Mouse (Mus musculus): ENCODE measurements around the gene Mvb12b.
"Not testable (repeated sequence)": the region's sequence is repeated elsewhere in the genome, so short reads cannot be mapped to it uniquely, and the experiment has no call there.

Gene Mvb12b

GRCm38 (mm10) chr2:33887328-33888099, at the start of gene Mvb12b:
Mvb12b (minus strand) TSS chr2:33887946.
- peak; percentile 77 for DNase-seq (ENCODE audit: low read depth, low spot score)

- DNase-seq (ENCODE audit: low read depth, low spot score) = peak; percentile 83
Observed at GRCm38 (mm10) chr2:33935756-33936155, 48.0 kb upstream of the Mvb12b start.

GRCm38 (mm10) chr2:33933606-33934510, 46.1 kb upstream of the Mvb12b start:
- DNase-seq (ENCODE audit: low read depth, low spot score) = no peak

GRCm38 (mm10) chr2:33931161-33931560, 43.4 kb upstream of the Mvb12b start:
- DNase-seq (ENCODE audit: low read depth, low spot score) = no peak

GRCm38 (mm10) chr2:33925288-33925687, 37.5 kb upstream of the Mvb12b start:
- no peak for DNase-seq (ENCODE audit: low read depth, low spot score)

- no peak for DNase-seq (ENCODE audit: low read depth, low spot score)
Observed at GRCm38 (mm10) chr2:33923482-33923881, 35.7 kb upstream of the Mvb12b start.

- DNase-seq (ENCODE audit: low read depth, low spot score) = no peak
Observed at GRCm38 (mm10) chr2:33922466-33922865, 34.7 kb upstream of the Mvb12b start.

- no peak for DNase-seq (ENCODE audit: low read depth, low spot score)
Observed at GRCm38 (mm10) chr2:33919934-33920615, 32.3 kb upstream of the Mvb12b start.

- no peak for DNase-seq (ENCODE audit: low read depth, low spot score)
Observed at GRCm38 (mm10) chr2:33918824-33919223, 31.1 kb upstream of the Mvb12b start.

- DNase-seq (ENCODE audit: low read depth, low spot score) = peak; percentile 29
Observed at GRCm38 (mm10) chr2:33918318-33918717, 30.6 kb upstream of the Mvb12b start.

- peak; percentile 91 for DNase-seq (ENCODE audit: low read depth, low spot score)
Observed at GRCm38 (mm10) chr2:33916603-33917002, 28.9 kb upstream of the Mvb12b start.

- DNase-seq (ENCODE audit: low read depth, low spot score) = no peak
Observed at GRCm38 (mm10) chr2:33914998-33915397, 27.3 kb upstream of the Mvb12b start.

GRCm38 (mm10) chr2:33914334-33914733, 26.6 kb upstream of the Mvb12b start:
- no peak for DNase-seq (ENCODE audit: low read depth, low spot score)

- not testable (repeated sequence) for DNase-seq (ENCODE audit: low read depth, low spot score)
Observed at GRCm38 (mm10) chr2:33913598-33913997, 25.9 kb upstream of the Mvb12b start.

GRCm38 (mm10) chr2:33912741-33913140, 25.0 kb upstream of the Mvb12b start:
- DNase-seq (ENCODE audit: low read depth, low spot score) = no peak

- DNase-seq (ENCODE audit: low read depth, low spot score) = peak; percentile 43
Observed at GRCm38 (mm10) chr2:33908374-33908773, 20.6 kb upstream of the Mvb12b start.

GRCm38 (mm10) chr2:33907174-33907573, 19.4 kb upstream of the Mvb12b start:
- peak; percentile 13 for DNase-seq (ENCODE audit: low read depth, low spot score)

GRCm38 (mm10) chr2:33895829-33896228, 8.1 kb upstream of the Mvb12b start:
- no peak for DNase-seq (ENCODE audit: low read depth, low spot score)

- DNase-seq (ENCODE audit: low read depth, low spot score) = no peak
Observed at GRCm38 (mm10) chr2:33893151-33893550, 5.4 kb upstream of the Mvb12b start.

- peak; percentile 87 for DNase-seq (ENCODE audit: low read depth, low spot score)
Observed at GRCm38 (mm10) chr2:33892354-33892753, 4.6 kb upstream of the Mvb12b start.

GRCm38 (mm10) chr2:33888100-33888385, 297 bp upstream of the Mvb12b start:
- DNase-seq (ENCODE audit: low read depth, low spot score) = peak; percentile 69
